35 mouse cellular contexts compared by ENCODE assay signal in genomic region chr11:95125366-95125948, GRCm38 (mm10). TPM values are rescaled to one million over a fixed set of nuclear protein-coding genes. Genes with fewer than 3 reads are reported as not detected.
DNase-seq lines count a peak whose midpoint lies in the region; ATAC-seq and TF ChIP-seq lines count a peak whose summit lies in the region.
"Had no signal": no experiment of that assay in that cellular context is flagged by ENCODE, and none has a peak within 500 bp of the region (broad histone marks: within the 10 kb centered on the region; RNA-seq: fewer than 3 reads in every experiment).

No protein-coding gene starts in this region.

- H3K27me3 ChIP-seq in heart, embryonic 13.5 days (replicated peaks), result peaks cover 96% of the 10 kb centered on the region
- H3K27me3 ChIP-seq in lung, embryonic 14.5 days (ENCODE audit: insufficient read depth, low read length), result peaks cover 44% of the 10 kb centered on the region
- H3K27me3 ChIP-seq in embryonic facial prominence, embryonic 14.5 days (replicated peaks; ENCODE audit: control insufficient read depth, insufficient read depth, low read length), result peaks cover 42% of the 10 kb centered on the region

- no peaks in the 10 kb centered on the region for H3K9me3 ChIP-seq in heart, embryonic 13.5 days
- H3K9me3 ChIP-seq in lung, embryonic 14.5 days (ENCODE audit: low read depth, low read length), result no peaks in the 10 kb centered on the region
- H3K9me3 ChIP-seq in embryonic facial prominence, embryonic 14.5 days (ENCODE audit: control insufficient read depth, low read length), result no peaks in the 10 kb centered on the region
- H3K9me3 ChIP-seq: forebrain, embryonic 13.5 days; heart, embryonic 12.5 days; limb, embryonic 12.5 days; liver, embryonic 13.5 days; midbrain, embryonic 13.5 days had no signal

- no peak for TF ChIP-seq CTCF in lung, embryonic 14.5 days (IDR thresholded peaks at IDR 0.05; ENCODE audit: low read depth)
- no peak for TF ChIP-seq CTCF in lung, adult 2 months (IDR thresholded peaks at IDR 0.05; ENCODE audit: insufficient read depth, low read length)

- 0 out of 2 replicates have a peak overlapping the region, but pooled peaks have one; percentile 19 for H3K9ac ChIP-seq in heart, embryonic 13.5 days
- no peak overlapping the region for H3K9ac ChIP-seq in lung, embryonic 14.5 days
- no peak overlapping the region for H3K9ac ChIP-seq in embryonic facial prominence, embryonic 14.5 days (ENCODE audit: low read depth, low read length)
- H3K9ac ChIP-seq: forebrain, embryonic 13.5 days; heart, embryonic 12.5 days; liver, embryonic 13.5 days; midbrain, embryonic 13.5 days had no signal

- ATAC-seq in heart, embryonic 13.5 days (ENCODE audit: extremely low read depth, insufficient number of reproducible peaks, low FRiP score, low TSS enrichment), result no peak
- ATAC-seq in lung, embryonic 14.5 days (ENCODE audit: insufficient read depth), result 0 out of 2 replicates have a peak, but pooled peaks have one; percentile 4
- peak; percentile 20; the same call in 1 of the 2 replicates for ATAC-seq in embryonic facial prominence, embryonic 14.5 days (ENCODE audit: low read depth)
- ATAC-seq: CD4-positive, CD25-positive, alpha-beta regulatory T cell, adult 4 months had no signal

- no peak overlapping the region for H3K4me2 ChIP-seq in heart, embryonic 13.5 days
- H3K4me2 ChIP-seq in lung, embryonic 14.5 days, result no peak overlapping the region
- no peak overlapping the region for H3K4me2 ChIP-seq in embryonic facial prominence, embryonic 14.5 days (ENCODE audit: low read depth, low read length)
- H3K4me2 ChIP-seq: liver, embryonic 13.5 days had no signal

- WGBS in heart, embryonic 13.5 days, result 38% methylated on average over 7 of the region's 7 CpGs
- 14% methylated on average over 7 of the region's 7 CpGs for WGBS in lung, embryonic 14.5 days
- 53% methylated on average over 7 of the region's 7 CpGs for WGBS in lung, adult 2 months
- WGBS in embryonic facial prominence, embryonic 14.5 days, result 27% methylated on average over 7 of the region's 7 CpGs

- no peaks in the 10 kb centered on the region for H3K36me3 ChIP-seq in heart, embryonic 13.5 days
- H3K36me3 ChIP-seq in lung, embryonic 14.5 days (ENCODE audit: insufficient read depth), result no peaks in the 10 kb centered on the region
- H3K36me3 ChIP-seq in embryonic facial prominence, embryonic 14.5 days (ENCODE audit: control insufficient read depth, insufficient read depth, low read length), result no peaks in the 10 kb centered on the region
- H3K36me3 ChIP-seq: heart, embryonic 12.5 days; limb, embryonic 12.5 days; liver, embryonic 13.5 days; midbrain, embryonic 13.5 days had no signal

- no peak overlapping the region for H3K27ac ChIP-seq in heart, embryonic 13.5 days (replicated peaks)
- H3K27ac ChIP-seq in lung, embryonic 14.5 days (ENCODE audit: low read depth), result no peak overlapping the region
- H3K27ac ChIP-seq in embryonic facial prominence, embryonic 14.5 days (replicated peaks; ENCODE audit: low read depth, low read length), result no peak overlapping the region; the same call in 1 of the 2 replicates
- H3K27ac ChIP-seq: forebrain, embryonic 13.5 days; liver, embryonic 13.5 days; midbrain, embryonic 13.5 days had no signal

- DNase-seq in heart, postnatal 10 days, result no peak
- DNase-seq in lung, embryonic 14.5 days, result no peak
- DNase-seq in lung, adult 2 months, result no peak
- peak; percentile 69 for DNase-seq in 3134 (ENCODE audit: extremely low read depth, insufficient read length, low spot score)
- DNase-seq in embryonic facial prominence, embryonic 14.5 days (ENCODE audit: low spot score), result peak; percentile 46
- DNase-seq in embryo, embryonic 11 days, result no peak
- DNase-seq in left cerebral cortex, adult 9 months (ENCODE audit: low spot score in 2 of 2), result no peak
- DNase-seq: adrenal gland, postnatal 14 days; cerebellum, adult 11 months; cerebellum, adult 9-10 months; cerebellum, postnatal 36 days; gastrocnemius, postnatal 36 days; heart, adult 18-20 months; heart, postnatal 14 days; kidney, adult 18-20 months; kidney, postnatal 36 days; layer of hippocampus, postnatal 36 days; liver, embryonic 13.5 days; lung, adult 18-20 months; lung, postnatal 14 days; right cerebral cortex, postnatal 4 days; thymus, adult 2 months; thymus, postnatal 36 days had no signal

- H3K4me1 ChIP-seq in heart, embryonic 13.5 days, result peaks cover 26% of the 10 kb centered on the region
- H3K4me1 ChIP-seq in lung, embryonic 14.5 days (ENCODE audit: insufficient read depth), result 0 out of 2 replicates have a peak, but pooled peaks cover 7% of the 10 kb centered on the region
- H3K4me1 ChIP-seq in lung, adult 2 months (ENCODE audit: control insufficient read depth, insufficient read depth, low read length), result peaks cover 8% of the 10 kb centered on the region; the same call in 1 of the 2 replicates
- H3K4me1 ChIP-seq in embryonic facial prominence, embryonic 14.5 days (ENCODE audit: control insufficient read depth, insufficient read depth, low read length), result peaks cover 13% of the 10 kb centered on the region; the same call in 1 of the 2 replicates

- no peak for TF ChIP-seq POLR2A in lung, adult 2 months (IDR thresholded peaks at IDR 0.05; ENCODE audit: borderline replicate concordance, extremely low read depth, low read depth, low read length)

- H3K4me3 ChIP-seq in heart, embryonic 13.5 days, result no peak overlapping the region
- no peak overlapping the region for H3K4me3 ChIP-seq in lung, embryonic 14.5 days (ENCODE audit: low read depth, low read length)
- no peak overlapping the region for H3K4me3 ChIP-seq in lung, adult 2 months (replicated peaks; ENCODE audit: extremely low read depth, low read depth, low read length)
- H3K4me3 ChIP-seq in embryonic facial prominence, embryonic 14.5 days (ENCODE audit: low read depth, low read length), result no peak overlapping the region
- H3K4me3 ChIP-seq: forebrain, embryonic 13.5 days; heart, embryonic 12.5 days; liver, embryonic 13.5 days; midbrain, embryonic 13.5 days had no signal

- intact Hi-C loops in heart, postnatal 10 days (cut with DNase I), result no loop called here

RNA-seq across cellular contexts. Expression of gene Dlx3, which starts 5.5 kb away (rescaled TPM):
- polyA plus RNA-seq in heart, embryonic 13.5 days (2015; fragmentation: Nextera tagmentation; extraction: Ambion mirVana), result 0.17 TPM in 1 of 2 replicates, not detected in the other
- not detected for total RNA-seq in heart, postnatal 10 days (2021)
- 0.11 and 0.18 TPM in 2 replicates for polyA plus RNA-seq in lung, embryonic 14.5 days (2014; fragmentation: Nextera tagmentation; extraction: Ambion mirVana)
- 0.05 and 2.0 TPM in 2 replicates for polyA plus RNA-seq in lung, adult 2 months (2012; rRNA removed)
- 16.1 and 20.2 TPM in 2 replicates for polyA plus RNA-seq in embryonic facial prominence, embryonic 14.5 days (2014; fragmentation: Nextera tagmentation; extraction: Ambion mirVana)
- total RNA-seq: adrenal gland, postnatal 14 days; gastrocnemius, postnatal 36 days; heart, adult 18-20 months; heart, postnatal 14 days; layer of hippocampus, postnatal 36 days; left cerebral cortex, postnatal 14 days; neutrophil, adult 5-6 weeks had no signal
- polyA plus RNA-seq: forebrain, embryonic 13.5 days; spleen, adult 2 months had no signal

RNA-seq across cellular contexts. Expression of gene Dlx4, which starts 20.6 kb away (rescaled TPM):
- 0.06 and 0.08 TPM in 2 replicates for polyA plus RNA-seq in heart, embryonic 13.5 days (2015; fragmentation: Nextera tagmentation; extraction: Ambion mirVana)
- total RNA-seq in heart, postnatal 10 days (2021), result under 1 TPM in 1 of 2 experiments, not detected in 1; 0.12 TPM
- polyA plus RNA-seq in lung, embryonic 14.5 days (2014; fragmentation: Nextera tagmentation; extraction: Ambion mirVana), result 0.31 and 0.57 TPM in 2 replicates
- 0.20 and 0.50 TPM in 2 replicates for polyA plus RNA-seq in lung, adult 2 months (2012; rRNA removed)
- 3.1 and 3.2 TPM in 2 replicates for polyA plus RNA-seq in embryonic facial prominence, embryonic 14.5 days (2014; fragmentation: Nextera tagmentation; extraction: Ambion mirVana)
- total RNA-seq: adrenal gland, postnatal 14 days; gastrocnemius, postnatal 36 days; layer of hippocampus, postnatal 36 days; left cerebral cortex, postnatal 14 days; neutrophil, adult 5-6 weeks had no signal
- polyA plus RNA-seq: CD4-positive, CD25-positive, alpha-beta regulatory T cell, adult 4 months; forebrain, embryonic 13.5 days; hindbrain, embryonic 11.5 days; hindbrain, embryonic 16.5 days; intestine, embryonic 14.5 days; midbrain, embryonic 13.5 days; spleen, adult 2 months had no signal

RNA-seq across cellular contexts. Expression of gene Itga3, which starts 48.9 kb away (rescaled TPM):
- 10.2 and 12.2 TPM in 2 replicates for polyA plus RNA-seq in heart, embryonic 13.5 days (2015; fragmentation: Nextera tagmentation; extraction: Ambion mirVana)
- total RNA-seq in heart, postnatal 10 days (2021), result 10 to 100 TPM; 14.3 to 14.6 TPM
- polyA plus RNA-seq in lung, embryonic 14.5 days (2014; fragmentation: Nextera tagmentation; extraction: Ambion mirVana), result 27.1 and 28.4 TPM in 2 replicates
- 181 and 187 TPM in 2 replicates for polyA plus RNA-seq in lung, adult 2 months (2012; rRNA removed)
- polyA plus RNA-seq in embryonic facial prominence, embryonic 14.5 days (2014; fragmentation: Nextera tagmentation; extraction: Ambion mirVana), result 8.3 and 9.4 TPM in 2 replicates

Comparison
In these comparisons a context has a peak if more than half of its experiments do, and no peak if none do; other contexts are left out.
1. DNase-seq: peak in 3134 (single experiment) and embryonic facial prominence, embryonic 14.5 days (single experiment); none in heart, postnatal 10 days (0 of 2), lung, embryonic 14.5 days (single experiment), lung, adult 2 months (single experiment), embryo, embryonic 11 days (single experiment) and left cerebral cortex, adult 9 months (0 of 2).